Comparison of ENCODE assay signal across 22 mouse cellular contexts in genomic region chr8:125130835-125131234, GRCm38 (mm10).
DNase-seq lines count a peak whose midpoint lies in the region; ATAC-seq and TF ChIP-seq lines count a peak whose summit lies in the region.
"Had no signal": no experiment of that assay in that cellular context is flagged by ENCODE, and none has a peak within 500 bp of the region (broad histone marks: within the 10 kb centered on the region; RNA-seq: fewer than 3 reads in every experiment).

No protein-coding gene starts in this region.

- H3K27ac ChIP-seq in heart, embryonic 16.5 days (ENCODE audit: low read length), result 0 out of 2 replicates have a peak overlapping the region, but pooled peaks have one; percentile 4
- peak overlapping the region; percentile 59 for H3K27ac ChIP-seq in MEL (ENCODE audit: control insufficient read depth, low read depth, low read length)
- H3K27ac ChIP-seq: forebrain, embryonic 10.5 days; hindbrain, embryonic 14.5 days; midbrain, embryonic 10.5 days; neural tube, embryonic 15.5 days; stomach, embryonic 15.5 days had no signal

- no peaks in the 10 kb centered on the region for H3K36me3 ChIP-seq in heart, embryonic 16.5 days (ENCODE audit: control insufficient read depth, insufficient read depth)
- peaks cover 0 to 49% of the 10 kb centered on the region in 2 experiments; a peak in 2 of 4 replicates for H3K36me3 ChIP-seq in MEL (ENCODE audit: control insufficient read depth in 1 of 2, insufficient read depth in 2 of 2, low read length in 2 of 2)
- H3K36me3 ChIP-seq: forebrain, embryonic 10.5 days; midbrain, embryonic 10.5 days; neural tube, embryonic 15.5 days; stomach, embryonic 15.5 days had no signal

- H3K9me3 ChIP-seq in heart, embryonic 16.5 days (replicated peaks; ENCODE audit: control insufficient read depth, low read length), result no peaks in the 10 kb centered on the region
- H3K9me3 ChIP-seq in MEL (replicated peaks; ENCODE audit: insufficient read depth, low read length), result no peaks in the 10 kb centered on the region
- H3K9me3 ChIP-seq: forebrain, embryonic 10.5 days; midbrain, embryonic 10.5 days; neural tube, embryonic 15.5 days; stomach, embryonic 15.5 days had no signal

- TF ChIP-seq EP300 in MEL (IDR thresholded peaks at IDR 0.05; ENCODE audit: low read depth in 1 of 2, low read length in 2 of 2), result no peak; a peak in 2 of 4 replicates

- 53% methylated on average over 6 of the region's 6 CpGs for WGBS in heart, embryonic 16.5 days

- ATAC-seq in heart, embryonic 16.5 days (replicated peaks; ENCODE audit: extremely low read depth, insufficient read depth, low FRiP score), result no peak
- ATAC-seq: forebrain, embryonic 16.5 days; inflammation-experienced regulatory T-cells, adult 6 months had no signal

- intact Hi-C loops in heart, postnatal 25 days (cut with DNase I), result no loop called here
- intact Hi-C loops in left cerebral cortex, postnatal 25 days (cut with DNase I), result no loop called here
- intact Hi-C loops in left cerebral cortex, postnatal 10 days (cut with DNase I), result loop anchor here (5.0 kb wide), 1 partner anchor 436 kb away; the partner anchor contains the start of gene Sipa1l2

- TF ChIP-seq POLR2A in MEL (IDR thresholded peaks at IDR 0.05; ENCODE audit: control insufficient read depth in 1 of 2, insufficient read depth in 1 of 2, low read depth in 1 of 2, low read length in 2 of 2, poor library complexity in 1 of 2), result no peak

- no peak overlapping the region for H3K9ac ChIP-seq in heart, embryonic 16.5 days (ENCODE audit: low read length)
- peak overlapping the region; percentile 58 for H3K9ac ChIP-seq in MEL (ENCODE audit: control insufficient read depth, low read depth, low read length, poor library complexity, severe bottlenecking)
- H3K9ac ChIP-seq: hindbrain, embryonic 14.5 days; neural tube, embryonic 15.5 days; stomach, embryonic 15.5 days had no signal

- H3K79me2 ChIP-seq in MEL (ENCODE audit: control insufficient read depth, insufficient read depth, low read length, poor library complexity), result no peaks in the 10 kb centered on the region; the same call in 1 of the 2 replicates

- TF ChIP-seq RAD21 in MEL (IDR thresholded peaks at IDR 0.05; ENCODE audit: low read depth, low read length), result no peak

- no peak for DNase-seq in heart, postnatal 25 days (ENCODE audit: low spot score)
- DNase-seq in left cerebral cortex, postnatal 25 days (ENCODE audit: low spot score in 2 of 2), result peak; percentile 16 to 62
- DNase-seq in left cerebral cortex, postnatal 10 days (ENCODE audit: extremely low spot score in 1 of 2, low spot score in 2 of 2), result no peak
- DNase-seq in MEL (ENCODE audit: low read depth, low spot score), result no peak
- DNase-seq in brain, adult 2 months (ENCODE audit: low read depth, low spot score), result peak; percentile 72
- no peak for DNase-seq in urinary bladder, postnatal 36 days (ENCODE audit: low spot score in 2 of 2)
- DNase-seq: cerebellum, adult 9-10 months; gastrocnemius, postnatal 25 days; kidney, adult 18-20 months; kidney, postnatal 4 days; lung, postnatal 10 days; thymus, adult 18-20 months; thymus, postnatal 36 days had no signal

- H3K4me3 ChIP-seq in heart, embryonic 16.5 days (ENCODE audit: low read length), result no peak overlapping the region
- peak overlapping the region in 1 of 2 experiments; percentile 27; a peak in 3 of 4 replicates for H3K4me3 ChIP-seq in MEL (ENCODE audit: control insufficient read depth in 1 of 2, insufficient read depth in 1 of 2, low read depth in 2 of 2, low read length in 2 of 2)
- H3K4me3 ChIP-seq: forebrain, embryonic 10.5 days; midbrain, embryonic 10.5 days; neural tube, embryonic 15.5 days; stomach, embryonic 15.5 days had no signal

- TF ChIP-seq CTCF in MEL (IDR thresholded peaks at IDR 0.05 in 2 of 3, conservative IDR thresholded peaks at IDR 0.05 in 1 of 3; ENCODE audit: control insufficient read depth in 1 of 3, insufficient read depth in 1 of 3, low read depth in 2 of 3, low read length in 3 of 3, poor library complexity in 1 of 3, severe bottlenecking in 1 of 3), result no peak

- H3K27me3 ChIP-seq in heart, embryonic 16.5 days (ENCODE audit: control insufficient read depth, insufficient read depth, low read length), result no peaks in the 10 kb centered on the region
- no peaks in the 10 kb centered on the region for H3K27me3 ChIP-seq in MEL (ENCODE audit: control insufficient read depth in 1 of 2, insufficient read depth in 2 of 2, low read length in 2 of 2)
- H3K27me3 ChIP-seq: stomach, embryonic 15.5 days had no signal

- H3K4me2 ChIP-seq in heart, embryonic 16.5 days (ENCODE audit: low read depth, low read length), result no peak overlapping the region
- H3K4me2 ChIP-seq: hindbrain, embryonic 14.5 days; liver, embryonic 11.5 days; neural tube, embryonic 15.5 days; stomach, embryonic 15.5 days had no signal

- H3K4me1 ChIP-seq in heart, embryonic 16.5 days (ENCODE audit: control insufficient read depth, insufficient read depth, low read length), result peaks cover 15% of the 10 kb centered on the region
- H3K4me1 ChIP-seq in MEL (ENCODE audit: control insufficient read depth in 1 of 2, insufficient read depth in 2 of 2, low read length in 2 of 2), result peaks cover 11 to 58% of the 10 kb centered on the region in 2 experiments
- H3K4me1 ChIP-seq: stomach, embryonic 15.5 days had no signal

TF ChIP-seq in MEL, 35 proteins besides CTCF, POLR2A, EP300 and RAD21:
- TF ChIP-seq ZKSCAN1 (IDR thresholded peaks at IDR 0.05; ENCODE audit: low read depth, low read length), result no peak
- TF ChIP-seq GABPA (IDR thresholded peaks at IDR 0.05; ENCODE audit: low read depth, low read length), result no peak
- no peak for TF ChIP-seq POLR2AphosphoS5 (IDR thresholded peaks at IDR 0.05; ENCODE audit: borderline replicate concordance, low read depth, low read length)
- TF ChIP-seq MYB (IDR thresholded peaks at IDR 0.05; ENCODE audit: low read depth, low read length), result no peak
- TF ChIP-seq NRF1 (IDR thresholded peaks at IDR 0.05; ENCODE audit: insufficient read depth, low read depth, low read length, poor library complexity, severe bottlenecking), result no peak
- no peak for TF ChIP-seq ZNF384 (IDR thresholded peaks at IDR 0.05; ENCODE audit: low read depth, low read length)
- no peak for TF ChIP-seq GATA1 (IDR thresholded peaks at IDR 0.05; ENCODE audit: low read depth, low read length)
- no peak for TF ChIP-seq JUND (IDR thresholded peaks at IDR 0.05; ENCODE audit: low read depth, low read length)
- TF ChIP-seq MEF2A (IDR thresholded peaks at IDR 0.05; ENCODE audit: extremely low read depth, insufficient replicate concordance, low read depth, low read length, poor library complexity, severe bottlenecking), result no peak
- no peak for TF ChIP-seq MYC (IDR thresholded peaks at IDR 0.05; ENCODE audit: low read depth, low read length)
- TF ChIP-seq TAL1 (IDR thresholded peaks at IDR 0.05; ENCODE audit: low read length), result no peak
- TF ChIP-seq HCFC1 (IDR thresholded peaks at IDR 0.05; ENCODE audit: low read depth, low read length), result no peak
- no peak for TF ChIP-seq USF1 (IDR thresholded peaks at IDR 0.05; ENCODE audit: low read depth, low read length)
- no peak for TF ChIP-seq KAT2A (conservative IDR thresholded peaks at IDR 0.05; ENCODE audit: low read depth, low read length)
- TF ChIP-seq CHD2 (IDR thresholded peaks at IDR 0.05; ENCODE audit: low read length), result no peak
- TF ChIP-seq UBTF (IDR thresholded peaks at IDR 0.05; ENCODE audit: borderline replicate concordance, insufficient read depth, low read depth, low read length), result no peak
- TF ChIP-seq NELFE (IDR thresholded peaks at IDR 0.05; ENCODE audit: low read depth, low read length), result no peak
- no peak for TF ChIP-seq TCF12 (IDR thresholded peaks at IDR 0.05; ENCODE audit: low read depth, low read length)
- TF ChIP-seq E2F4 (IDR thresholded peaks at IDR 0.05; ENCODE audit: borderline replicate concordance, low read depth, low read length), result no peak
- no peak for TF ChIP-seq RCOR1 (IDR thresholded peaks at IDR 0.05; ENCODE audit: low read depth, low read length)

Comparison
In these comparisons a context has a peak if more than half of its experiments do, and no peak if none do; other contexts are left out.
1. DNase-seq: peak in left cerebral cortex, postnatal 25 days (2 of 2) and brain, adult 2 months (single experiment); none in heart, postnatal 25 days (single experiment), left cerebral cortex, postnatal 10 days (0 of 2), MEL (single experiment) and urinary bladder, postnatal 36 days (0 of 2).